Mouse (Mus musculus) intestine, embryonic 15.5 days (tissue): ENCODE results near the gene S1pr2. TPM values are rescaled to one million over a fixed set of nuclear protein-coding genes. Genes with fewer than 3 reads are reported as not detected.

Experiments used
- ATAC-seq: fragments of 200-750 bp; cut with Nextera tagmentation; 2 replicates; pipeline ENCODE4 v1.8.0; 2017; ENCODE audit warnings: moderate TSS enrichment, moderate library complexity
- H3K27ac ChIP-seq: fragments of 300-500 bp; sonication (generic); 2 replicates; pipeline ENCODE4 v1.5.1; 2015; ENCODE audit warnings: mild to moderate bottlenecking, inconsistent platforms
- H3K27me3 ChIP-seq: fragments of 300-500 bp; sonication (generic); replicated peaks from 2 replicates; pipeline ENCODE4 v1.6.1; 2015; ENCODE audit warnings: inconsistent platforms
- H3K36me3 ChIP-seq: fragments of 300-500 bp; sonication (generic); 2 replicates; pipeline ENCODE4 v1.6.1; 2015; ENCODE audit warnings: inconsistent platforms
- H3K4me1 ChIP-seq: fragments of 300-500 bp; sonication (generic); replicated peaks from 2 replicates; pipeline ENCODE4 v1.6.1; 2015; ENCODE audit warnings: inconsistent platforms
- H3K4me2 ChIP-seq: fragments of 300-500 bp; sonication (generic); replicated peaks from 2 replicates; pipeline ENCODE4 v1.6.1; 2015; ENCODE audit warnings: mild to moderate bottlenecking, inconsistent platforms
- H3K4me3 ChIP-seq: fragments of 300-500 bp; sonication (generic); replicated peaks from 2 replicates; pipeline ENCODE4 v1.5.1; 2015; ENCODE audit warnings: inconsistent platforms
- H3K9ac ChIP-seq: fragments of 300-500 bp; sonication (generic); 2 replicates; pipeline ENCODE4 v1.6.1; 2015; ENCODE audit warnings: inconsistent platforms
- H3K9me3 ChIP-seq: fragments of 300-500 bp; sonication (generic); 2 replicates; pipeline ENCODE4 v1.6.1; 2016; ENCODE audit warnings: inconsistent platforms
- WGBS: fragments of 180-500 bp; shearing (Covaris S2); methylation state at CpG from one replicate; pipeline ENCODE4 v1.1.7; 2015; 5-methylcytosine and 5-hydroxymethylcytosine counted together
- polyA plus RNA-seq: library from polyadenylated mRNA; unstranded; fragments of >200 nt; fragmentation: Nextera tagmentation; extraction: Ambion mirVana; gene quantifications from 2 replicates; pipeline ENCODE4 v1.2.1, GENCODE M21; 2015

Gene S1pr2
- polyA plus RNA-seq, 1 experiment from 2014 or later: 29.2 TPM

- WGBS: 83% methylated on average over 3 of the region's 3 CpGs
- H3K36me3 ChIP-seq: no peaks in the 10 kb centered on the region
- H3K4me1 ChIP-seq: 0 out of 2 replicates have a peak, but pooled peaks cover 3% of the 10 kb centered on the region
- H3K4me3 ChIP-seq: no peak overlapping the region
- H3K4me2 ChIP-seq: no peak overlapping the region
- ATAC-seq: no peak
- H3K9me3 ChIP-seq: no peaks in the 10 kb centered on the region
- no peak overlapping the region for H3K27ac ChIP-seq
- H3K9ac ChIP-seq: no peak overlapping the region
- H3K27me3 ChIP-seq: no peaks in the 10 kb centered on the region
These were observed 19.6 kb downstream of the S1pr2 start for GRCm38 (mm10) chr9:20956989-20957388.

DNA sequence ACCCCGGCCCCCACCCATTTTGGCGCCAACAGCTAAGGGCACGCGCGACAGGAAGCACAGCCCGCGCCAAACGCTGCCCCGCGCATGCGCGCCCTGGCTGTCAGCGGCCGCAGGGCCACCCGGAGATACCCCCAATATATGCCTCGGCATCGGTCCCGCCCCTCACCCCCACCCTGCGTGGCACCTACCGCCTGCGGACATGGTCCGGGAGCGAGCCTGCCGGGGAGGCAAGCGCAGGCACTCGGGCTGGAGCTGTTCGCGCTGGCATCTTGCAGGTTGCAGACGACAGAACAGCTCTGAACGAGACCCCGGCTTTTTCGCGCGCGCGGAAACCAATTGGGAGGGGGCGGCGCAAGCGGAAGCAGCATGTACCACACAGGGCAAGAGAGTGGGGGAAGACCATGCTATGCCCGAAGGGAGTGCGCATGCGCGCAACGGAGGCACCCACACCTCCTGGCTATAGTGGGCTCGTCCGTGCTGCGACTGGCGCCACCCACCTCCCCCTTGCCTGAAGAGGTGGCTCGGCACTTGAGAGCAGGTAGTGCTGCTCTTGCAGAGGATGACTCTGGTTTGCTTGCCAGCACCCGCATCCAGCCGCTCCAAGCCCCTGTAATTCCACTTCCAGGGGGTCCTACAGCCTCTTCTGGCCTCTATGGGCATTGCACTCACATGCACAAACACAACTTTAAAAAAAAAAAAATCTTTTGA, 23.9 kb downstream of the S1pr2 start:
- Histone ChIP-seq H3K4me3 (peak overlapping the region; percentile 96), H3K9ac (peak overlapping the region; percentile 91), H3K4me1 (peaks cover 12% of the 10 kb centered on the region), H3K9me3 (no peaks in the 10 kb centered on the region), H3K4me2 (peak overlapping the region; percentile 79), H3K27ac (peak overlapping the region; percentile 96), H3K36me3 (no peaks in the 10 kb centered on the region), H3K27me3 (no peaks in the 10 kb centered on the region)
- WGBS: under 1% methylated on average over 51 of the region's 51 CpGs
- peak; percentile 96 for ATAC-seq

DNA sequence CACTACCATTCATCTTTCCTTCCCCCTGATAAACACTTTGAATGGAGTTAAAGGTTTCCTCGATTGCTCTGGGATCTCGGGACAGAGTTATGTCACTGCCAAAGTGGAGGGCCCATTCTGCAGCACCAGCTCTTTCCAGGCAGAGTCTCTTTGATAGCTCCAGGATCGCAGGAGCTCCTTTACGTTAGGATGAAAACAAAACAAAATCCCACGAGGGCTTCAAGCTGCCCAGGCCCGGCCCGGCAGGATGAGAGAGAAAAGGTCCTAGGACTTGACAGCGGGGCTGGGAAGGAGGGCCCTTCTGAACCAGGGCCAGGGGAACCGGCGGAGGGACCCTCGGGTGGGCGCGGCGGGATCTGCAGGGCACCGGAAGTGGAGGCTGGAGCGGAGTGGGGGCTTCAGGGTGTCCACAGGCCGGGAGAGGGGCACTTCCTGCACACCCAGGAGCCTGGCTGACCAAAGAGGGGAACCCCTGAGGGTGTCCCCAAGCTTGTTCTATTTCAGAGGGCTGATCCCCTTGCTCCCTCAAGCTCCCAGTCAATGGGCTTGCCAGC, 24.5 kb downstream of the S1pr2 start:
- ATAC-seq: peak; percentile 28
- peak overlapping the region; percentile 96 for H3K4me3 ChIP-seq
- H3K36me3 ChIP-seq: no peaks in the 10 kb centered on the region
- no peaks in the 10 kb centered on the region for H3K27me3 ChIP-seq
- peak overlapping the region; percentile 79 for H3K4me2 ChIP-seq
- H3K9me3 ChIP-seq: no peaks in the 10 kb centered on the region
- peaks cover 12% of the 10 kb centered on the region for H3K4me1 ChIP-seq
- peak overlapping the region; percentile 96 for H3K27ac ChIP-seq
- 0% methylated on average over 16 of the region's 17 CpGs for WGBS
- peak overlapping the region; percentile 91 for H3K9ac ChIP-seq

DNA sequence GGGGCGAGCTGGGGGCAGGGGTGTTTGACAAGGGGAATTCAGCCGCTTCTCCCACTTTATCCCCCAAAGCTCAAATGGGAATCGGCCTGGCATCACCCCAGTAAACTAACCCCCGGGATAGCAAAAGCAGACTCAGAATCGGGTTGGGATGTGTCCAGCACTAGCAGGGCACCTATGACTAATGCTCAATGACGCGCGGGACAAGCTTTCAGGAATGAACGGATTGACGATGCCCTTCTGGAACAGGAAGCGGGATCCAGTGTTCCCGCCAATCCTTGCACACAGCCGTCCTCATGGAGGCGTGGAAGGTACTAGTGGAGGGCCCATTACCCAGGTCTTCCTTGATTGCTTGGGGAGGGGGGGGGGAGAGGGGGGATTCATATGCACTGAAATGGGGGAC, 25.1 kb downstream of the S1pr2 start:
- peak overlapping the region; percentile 91 for H3K9ac ChIP-seq
- peak overlapping the region; percentile 79 for H3K4me2 ChIP-seq
- peak overlapping the region; percentile 96 for H3K4me3 ChIP-seq
- ATAC-seq: 0 out of 2 replicates have a peak, but pooled peaks have one; percentile 22
- no peaks in the 10 kb centered on the region for H3K36me3 ChIP-seq
- no peaks in the 10 kb centered on the region for H3K27me3 ChIP-seq
- peaks cover 12% of the 10 kb centered on the region for H3K4me1 ChIP-seq
- peak overlapping the region; percentile 96 for H3K27ac ChIP-seq
- WGBS: 7% methylated on average over 14 of the region's 14 CpGs
- H3K9me3 ChIP-seq: no peaks in the 10 kb centered on the region

DNA sequence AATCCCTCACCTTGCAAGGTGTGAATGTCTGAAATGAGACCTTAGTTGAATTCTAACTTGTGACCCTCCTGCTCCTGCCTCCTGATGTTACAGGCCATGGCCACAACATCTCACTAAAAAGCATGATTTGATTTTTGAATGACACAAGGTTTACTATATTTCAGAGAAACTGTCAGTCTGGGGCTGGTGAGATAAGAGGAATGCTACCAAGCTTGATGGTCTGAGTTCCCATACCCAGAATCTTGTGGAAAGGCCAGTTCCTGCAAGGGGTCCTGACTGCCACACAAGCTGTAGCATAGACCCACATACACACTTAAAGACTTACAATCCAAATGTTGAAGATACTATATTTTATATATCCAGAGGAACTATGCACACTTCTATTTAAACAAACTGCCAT, 26.2 kb downstream of the S1pr2 start:
- Histone ChIP-seq H3K4me2 (peak overlapping the region; percentile 79), H3K4me3 (no peak overlapping the region), H3K36me3 (no peaks in the 10 kb centered on the region), H3K9ac (no peak overlapping the region), H3K9me3 (no peaks in the 10 kb centered on the region), H3K27ac (no peak overlapping the region), H3K4me1 (peaks cover 12% of the 10 kb centered on the region), H3K27me3 (no peaks in the 10 kb centered on the region)
- no peak for ATAC-seq

- H3K4me3 ChIP-seq: no peak overlapping the region
- H3K4me2 ChIP-seq: no peak overlapping the region
- no peak overlapping the region for H3K9ac ChIP-seq
- no peak overlapping the region for H3K27ac ChIP-seq
- H3K4me1 ChIP-seq: peaks cover 22% of the 10 kb centered on the region
- no peaks in the 10 kb centered on the region for H3K27me3 ChIP-seq
- WGBS: 78% methylated on average over 16 of the region's 16 CpGs
- H3K9me3 ChIP-seq: no peaks in the 10 kb centered on the region
- ATAC-seq: no peak
- H3K36me3 ChIP-seq: no peaks in the 10 kb centered on the region
These were observed 30.3 kb downstream of the S1pr2 start for GRCm38 (mm10) chr9:20946066-20946880.

GRCm38 (mm10) chr9:20944697-20945370, 31.7 kb downstream of the S1pr2 start:
- Histone ChIP-seq H3K9ac (no peak overlapping the region), H3K4me3 (no peak overlapping the region), H3K27me3 (no peaks in the 10 kb centered on the region), H3K36me3 (peaks cover 11% of the 10 kb centered on the region), H3K27ac (no peak overlapping the region), H3K9me3 (no peaks in the 10 kb centered on the region), H3K4me1 (peaks cover 16% of the 10 kb centered on the region), H3K4me2 (no peak overlapping the region)
- WGBS: 40% methylated on average over 4 of the region's 4 CpGs
- ATAC-seq: no peak

GRCm38 (mm10) chr9:20943911-20944310, 32.7 kb downstream of the S1pr2 start:
- peaks cover 16% of the 10 kb centered on the region for H3K4me1 ChIP-seq
- peak; percentile 58 for ATAC-seq
- peaks cover 19% of the 10 kb centered on the region for H3K36me3 ChIP-seq
- H3K9me3 ChIP-seq: no peaks in the 10 kb centered on the region
- no peaks in the 10 kb centered on the region for H3K27me3 ChIP-seq
- no peak overlapping the region for H3K27ac ChIP-seq
- peak overlapping the region; percentile 26; the same call in 1 of the 2 replicates for H3K9ac ChIP-seq
- no peak overlapping the region for H3K4me2 ChIP-seq
- H3K4me3 ChIP-seq: no peak overlapping the region
- WGBS: 6% methylated on average over 2 of the region's 2 CpGs

- H3K27ac ChIP-seq: no peak overlapping the region; the same call in 1 of the 2 replicates
These were observed 33.2 kb downstream of the S1pr2 start for GRCm38 (mm10) chr9:20943396-20943795.

GRCm38 (mm10) chr9:20923258-20923657, 53.3 kb downstream of the S1pr2 start:
- Histone ChIP-seq H3K9ac (no peak overlapping the region), H3K27ac (no peak overlapping the region), H3K27me3 (no peaks in the 10 kb centered on the region), H3K4me1 (no peaks in the 10 kb centered on the region), H3K4me3 (no peak overlapping the region), H3K9me3 (no peaks in the 10 kb centered on the region), H3K36me3 (peaks cover 83% of the 10 kb centered on the region), H3K4me2 (no peak overlapping the region)
- 96% methylated on average over 3 of the region's 3 CpGs for WGBS
- ATAC-seq: no peak

More at GRCm38 (mm10) chr9:20943396-20943795, 33.2 kb downstream of the S1pr2 start:
- Histone ChIP-seq H3K27me3 (no peaks in the 10 kb centered on the region), H3K36me3 (peaks cover 24% of the 10 kb centered on the region), H3K9me3 (no peaks in the 10 kb centered on the region), H3K4me1 (peaks cover 16% of the 10 kb centered on the region), H3K4me3 (no peak overlapping the region), H3K9ac (no peak overlapping the region; the same call in 1 of the 2 replicates), H3K4me2 (no peak overlapping the region)
- peak; percentile 35 for ATAC-seq
- WGBS: 91% methylated on average over 7 of the region's 7 CpGs

DNA sequence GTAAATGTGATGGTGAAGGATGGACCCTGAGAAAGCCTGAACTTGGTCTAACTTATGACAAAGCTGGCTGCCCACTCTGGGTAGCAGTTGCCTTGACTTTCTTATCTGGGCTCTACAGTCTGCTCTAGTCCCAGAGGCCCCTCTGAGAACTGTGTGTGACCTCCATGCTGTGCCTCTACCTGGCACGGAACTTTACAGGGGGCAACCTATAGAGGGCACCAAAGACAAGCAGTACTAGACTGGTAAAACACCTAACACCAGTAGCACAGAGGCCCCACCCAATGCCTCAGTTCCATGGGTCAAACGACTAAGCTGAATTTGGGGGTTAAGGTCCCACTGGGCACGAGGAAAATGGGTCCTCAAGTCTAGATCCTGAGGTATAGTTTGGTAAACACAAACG, 60.4 kb downstream of the S1pr2 start:
- H3K4me1 ChIP-seq: no peaks in the 10 kb centered on the region
- H3K27me3 ChIP-seq: no peaks in the 10 kb centered on the region
- H3K4me3 ChIP-seq: no peak overlapping the region
- H3K36me3 ChIP-seq: peaks cover 94% of the 10 kb centered on the region
- no peak overlapping the region for H3K9ac ChIP-seq
- 87% methylated on average over 4 of the region's 4 CpGs for WGBS
- no peaks in the 10 kb centered on the region for H3K9me3 ChIP-seq
- H3K4me2 ChIP-seq: no peak overlapping the region
- ATAC-seq: no peak
- H3K27ac ChIP-seq: no peak overlapping the region
